In genomic region chr11:50565466-50566211, GRCm38 (mm10) we compare ENCODE assay signal across 10 mouse cellular contexts. TPM values are rescaled to one million over a fixed set of nuclear protein-coding genes. Genes with fewer than 3 reads are reported as not detected.
DNase-seq lines count a peak whose midpoint lies in the region; ATAC-seq and TF ChIP-seq lines count a peak whose summit lies in the region.
"Had no signal": no experiment of that assay in that cellular context is flagged by ENCODE, and none has a peak within 500 bp of the region (broad histone marks: within the 10 kb centered on the region; RNA-seq: fewer than 3 reads in every experiment).

No protein-coding gene starts in this region.

- no peak for TF ChIP-seq CTCF in bone marrow macrophage, adult 2 months (IDR thresholded peaks at IDR 0.05; ENCODE audit: low read depth, low read length)
- TF ChIP-seq CTCF in thymus, adult 2 months (IDR thresholded peaks at IDR 0.05; ENCODE audit: borderline replicate concordance, control insufficient read depth, extremely low read depth, insufficient read depth, low read length, poor library complexity): no peak

- intact Hi-C loops in left cerebral cortex, postnatal 14 days (cut with DNase I): no loop called here

- 57% methylated on average over 20 of the region's 20 CpGs for WGBS in heart, embryonic 15.5 days
- 16% methylated on average over 20 of the region's 20 CpGs for WGBS in liver, embryonic 13.5 days (ENCODE audit: insufficient replicate concordance)
- 5% methylated on average over 20 of the region's 20 CpGs for WGBS in thymus, adult 2 months
- 82% methylated on average over 20 of the region's 20 CpGs for WGBS in hindbrain, embryonic 10.5 days

- ATAC-seq in heart, embryonic 15.5 days (replicated peaks; ENCODE audit: insufficient number of reproducible peaks, insufficient read depth, low FRiP score, low read depth): 0 out of 2 replicates have a peak, but pooled peaks have one; percentile 47
- ATAC-seq in liver, embryonic 13.5 days (ENCODE audit: low read depth): peak; percentile 65; the same call in 1 of the 2 replicates

- peak overlapping the region; percentile 33 for H3K4me2 ChIP-seq in heart, embryonic 15.5 days
- peak overlapping the region; percentile 40 for H3K4me2 ChIP-seq in liver, embryonic 13.5 days
- H3K4me2 ChIP-seq: hindbrain, embryonic 12.5 days had no signal

- no peak for TF ChIP-seq POLR2A in bone marrow macrophage, adult 2 months (IDR thresholded peaks at IDR 0.05; ENCODE audit: borderline replicate concordance, low read depth, low read length)
- 0 out of 2 replicates have a peak, but pooled peaks have one; percentile 13 for TF ChIP-seq POLR2A in thymus, adult 2 months (IDR thresholded peaks at IDR 0.05; ENCODE audit: control insufficient read depth, extremely low read depth, insufficient read depth, low read length, poor library complexity)

- H3K4me1 ChIP-seq in heart, embryonic 15.5 days (replicated peaks): no peaks in the 10 kb centered on the region
- H3K4me1 ChIP-seq in bone marrow macrophage, adult 2 months (ENCODE audit: control insufficient read depth, insufficient read depth, low read length): peaks cover 3% of the 10 kb centered on the region; the same call in 1 of the 2 replicates
- peaks cover 6% of the 10 kb centered on the region for H3K4me1 ChIP-seq in liver, embryonic 13.5 days (replicated peaks)
- H3K4me1 ChIP-seq in thymus, adult 2 months (replicated peaks; ENCODE audit: control insufficient read depth, insufficient read depth, low read length): peaks cover 17% of the 10 kb centered on the region
- peaks cover 12% of the 10 kb centered on the region; the same call in 1 of the 2 replicates for H3K4me1 ChIP-seq in hindbrain, embryonic 10.5 days (replicated peaks)
- H3K4me1 ChIP-seq: hindbrain, embryonic 12.5 days had no signal

- H3K27me3 ChIP-seq in heart, embryonic 15.5 days: no peaks in the 10 kb centered on the region
- H3K27me3 ChIP-seq in liver, embryonic 13.5 days: no peaks in the 10 kb centered on the region
- H3K27me3 ChIP-seq in thymus, adult 2 months (ENCODE audit: control insufficient read depth, insufficient read depth, low read length): no peaks in the 10 kb centered on the region
- H3K27me3 ChIP-seq in hindbrain, embryonic 10.5 days (ENCODE audit: insufficient read depth, poor library complexity, severe bottlenecking): no peaks in the 10 kb centered on the region
- H3K27me3 ChIP-seq: hindbrain, embryonic 12.5 days had no signal

- no peak overlapping the region for H3K9ac ChIP-seq in heart, embryonic 15.5 days
- H3K9ac ChIP-seq in liver, embryonic 13.5 days: no peak overlapping the region
- H3K9ac ChIP-seq: hindbrain, embryonic 12.5 days had no signal

- no peaks in the 10 kb centered on the region for H3K36me3 ChIP-seq in heart, embryonic 15.5 days
- H3K36me3 ChIP-seq in liver, embryonic 13.5 days: no peaks in the 10 kb centered on the region
- H3K36me3 ChIP-seq in thymus, adult 2 months (ENCODE audit: control insufficient read depth, insufficient read depth, low read length): no peaks in the 10 kb centered on the region
- H3K36me3 ChIP-seq in hindbrain, embryonic 10.5 days: no peaks in the 10 kb centered on the region
- H3K36me3 ChIP-seq: hindbrain, embryonic 12.5 days had no signal

- H3K9me3 ChIP-seq in heart, embryonic 15.5 days (replicated peaks): no peaks in the 10 kb centered on the region
- no peaks in the 10 kb centered on the region for H3K9me3 ChIP-seq in liver, embryonic 13.5 days (replicated peaks)
- no peaks in the 10 kb centered on the region for H3K9me3 ChIP-seq in hindbrain, embryonic 10.5 days
- H3K9me3 ChIP-seq: hindbrain, embryonic 12.5 days had no signal

- no peak overlapping the region for H3K27ac ChIP-seq in heart, embryonic 15.5 days
- no peak overlapping the region for H3K27ac ChIP-seq in bone marrow macrophage, adult 2 months (ENCODE audit: insufficient read depth, low read depth, low read length)
- no peak overlapping the region for H3K27ac ChIP-seq in liver, embryonic 13.5 days
- H3K27ac ChIP-seq in thymus, adult 2 months (ENCODE audit: control insufficient read depth, insufficient read depth, low read length): peak overlapping the region; percentile 37
- H3K27ac ChIP-seq in hindbrain, embryonic 10.5 days: no peak overlapping the region
- H3K27ac ChIP-seq: hindbrain, embryonic 12.5 days had no signal

- DNase-seq in heart, adult 9 months (ENCODE audit: low spot score in 2 of 2): no peak
- DNase-seq in liver, embryonic 13.5 days: peak; percentile 17
- DNase-seq in thymus, adult 2 months: peak; percentile 63
- no peak for DNase-seq in hindbrain, embryonic 10.5 days (ENCODE audit: low spot score)
- no peak for DNase-seq in left cerebral cortex, postnatal 14 days (ENCODE audit: low spot score in 2 of 2)
- DNase-seq in embryo, embryonic 10.5 days (ENCODE audit: low spot score): no peak

- H3K4me3 ChIP-seq in heart, embryonic 15.5 days: no peak overlapping the region
- peak overlapping the region; percentile 18; the same call in 1 of the 2 replicates for H3K4me3 ChIP-seq in bone marrow macrophage, adult 2 months (ENCODE audit: insufficient read depth, low read length)
- H3K4me3 ChIP-seq in liver, embryonic 13.5 days (replicated peaks): 0 out of 2 replicates have a peak overlapping the region, but pooled peaks have one; percentile 6
- H3K4me3 ChIP-seq in thymus, adult 2 months (ENCODE audit: control insufficient read depth, insufficient read depth, low read length): peak overlapping the region; percentile 37
- H3K4me3 ChIP-seq in hindbrain, embryonic 10.5 days: no peak overlapping the region
- H3K4me3 ChIP-seq: erythroblast, embryonic 14.5 days; hindbrain, embryonic 12.5 days had no signal

RNA-seq across cellular contexts. Expression of gene Adamts2, which starts 36.2 kb away (rescaled TPM):
- polyA plus RNA-seq in heart, embryonic 15.5 days (2015; fragmentation: Nextera tagmentation; extraction: Ambion mirVana): 9.7 and 14.7 TPM in 2 replicates
- polyA plus RNA-seq in bone marrow macrophage, adult 2 months (2012; ENCODE audit: insufficient read depth, insufficient read length, missing spikeins): 0.36 and 1.0 TPM in 2 replicates
- 1.4 and 1.6 TPM in 2 replicates for polyA plus RNA-seq in liver, embryonic 13.5 days (2015; fragmentation: Nextera tagmentation; extraction: Ambion mirVana)
- 4.9 and 5.5 TPM in 2 replicates for polyA plus RNA-seq in thymus, adult 2 months (2012; rRNA removed)
- 1.3 and 2.8 TPM in 2 replicates for polyA plus RNA-seq in hindbrain, embryonic 10.5 days (2016; fragmentation: Nextera tagmentation; extraction: Ambion mirVana)
- total RNA-seq in left cerebral cortex, postnatal 14 days (2021): 10 to 100 TPM; 12.3 to 13.2 TPM
- polyA plus RNA-seq: erythroblast, embryonic 14.5 days had no signal

Comparison
In these comparisons a context has a peak if more than half of its experiments do, and no peak if none do; other contexts are left out.
1. H3K4me3 ChIP-seq: peak in bone marrow macrophage, adult 2 months (single experiment), liver, embryonic 13.5 days (single experiment) and thymus, adult 2 months (single experiment); none in heart, embryonic 15.5 days (single experiment) and hindbrain, embryonic 10.5 days (single experiment).
2. DNase-seq: peak in liver, embryonic 13.5 days (single experiment) and thymus, adult 2 months (single experiment); none in heart, adult 9 months (0 of 2), hindbrain, embryonic 10.5 days (single experiment), left cerebral cortex, postnatal 14 days (0 of 2) and embryo, embryonic 10.5 days (single experiment).